Mouse (Mus musculus) heart, postnatal 36 days (tissue): ENCODE measurements around the gene Trim7. TPM values are rescaled to one million over a fixed set of nuclear protein-coding genes. Genes with fewer than 3 reads are reported as not detected.
"Not testable (repeated sequence)": the region's sequence is repeated elsewhere in the genome, so short reads cannot be mapped to it uniquely, and the experiment has no call there.

Experiments
- DNase-seq, 2 experiments: peaks; one replicate each; pipeline ENCODE4 v3.0.0; 2021 to 2022
- intact Hi-C: fragments of 180-260 bp; cut with DNase I; formaldehyde crosslinking; loops from one replicate; pipeline ENCODE4 v1.15.1; 2025
- total RNA-seq, 2 experiments: library from RNA; stranded (reverse); gene quantifications; 2 replicates each; pipeline ENCODE4 v1.2.3; 2021

Trim7 gene
- total RNA-seq, 2 experiments from 2014 or later, result 17.8 to 26.2 TPM

GRCm38 (mm10) chr11:48871817-48872541 lies 46.0 kb downstream of the Trim7 start:
- DNase-seq, result peak; percentile 66 to 71
- intact Hi-C loops, result loop anchor here (2.0 to 5.0 kb wide), 5 partner anchors 213 to 400 kb away; partner anchors contain the start of genes Btnl9 and Zfp62

GRCm38 (mm10) chr11:48872695-48873300 lies 46.9 kb downstream of the Trim7 start:
- no peak for DNase-seq
- intact Hi-C loops, result loop anchor here (2.0 to 5.0 kb wide), 5 partner anchors 212 to 400 kb away; partner anchors contain the start of genes Btnl9 and Zfp62

GRCm38 (mm10) chr11:48873591-48874290 lies 47.8 kb downstream of the Trim7 start:
- no peak for DNase-seq
- intact Hi-C loops, result loop anchor here (1.0 to 5.0 kb wide), 6 partner anchors 211 to 399 kb away; partner anchors contain the start of genes Btnl9 and Zfp62

- peak; percentile 59 to 61 for DNase-seq
- intact Hi-C loops, result loop anchor here (1.0 to 5.0 kb wide), 5 partner anchors 229 to 398 kb away; partner anchors contain the start of genes Btnl9 and Zfp62
Observed at GRCm38 (mm10) chr11:48874465-48874864, 48.5 kb downstream of the Trim7 start.

GRCm38 (mm10) chr11:48875343-48875837 lies 49.5 kb downstream of the Trim7 start:
- intact Hi-C loops, DNase-seq: not testable (repeated sequence)

- DNase-seq, result no peak
- intact Hi-C loops, result no loop called here
Observed at GRCm38 (mm10) chr11:48876680-48877079, 50.7 kb downstream of the Trim7 start.

GRCm38 (mm10) chr11:48898812-48899431 lies 73.0 kb downstream of the Trim7 start:
- no peak for DNase-seq
- intact Hi-C loops, result loop anchor here (5.0 to 10.0 kb wide), 2 partner anchors 148 to 656 kb away; partner anchors contain the start of gene Olfr1380

GRCm38 (mm10) chr11:48900654-48901566 lies 75.0 kb downstream of the Trim7 start:
- DNase-seq, result peak in 1 of 2 experiments; percentile 24
- intact Hi-C loops, result not testable (repeated sequence)

- intact Hi-C loops, DNase-seq: not testable (repeated sequence)
Observed at GRCm38 (mm10) chr11:48901567-48901930, 75.6 kb downstream of the Trim7 start.

Other genes starting within 250 kb of the Trim7 start
- gene Rack1, start 25.8 kb upstream of the Trim7 start, total RNA-seq, result 100 to 1,000 TPM; 385 to 411 TPM
- 10 to 100 TPM; 21.0 to 22.7 TPM for gene Trim41, start 8.8 kb upstream of the Trim7 start, total RNA-seq
- 1 to 10 TPM; 3.5 to 3.9 TPM for gene Gm12184, start 515 bp downstream of the Trim7 start, total RNA-seq
- gene Irgm1, start 45.5 kb downstream of the Trim7 start, total RNA-seq, result 10 to 100 TPM; 12.5 to 13.5 TPM
- gene Gm5431, start 76.1 kb downstream of the Trim7 start, total RNA-seq, result 1 to 10 TPM in 1 of 2 experiments, under 1 TPM in 1; 0.86 to 3.0 TPM
- gene Psme2b, start 120.0 kb downstream of the Trim7 start, total RNA-seq, result 1 to 10 TPM; 3.3 to 5.3 TPM
- gene Olfr56, start 152.7 kb downstream of the Trim7 start, total RNA-seq, result not detected
- gene 9930111J21Rik1, start 153.3 kb downstream of the Trim7 start, total RNA-seq, result 1 to 10 TPM; 5.4 to 6.3 TPM
- gene Gm12185, start 166.1 kb downstream of the Trim7 start, total RNA-seq, result 1 to 10 TPM in 1 of 2 experiments, under 1 TPM in 1; 0.97 to 1.8 TPM
- 1 to 10 TPM; 1.8 to 5.3 TPM for gene Tgtp1, start 168.0 kb downstream of the Trim7 start, total RNA-seq
- gene 9930111J21Rik2, start 225.1 kb downstream of the Trim7 start, total RNA-seq, result 1 to 10 TPM; 6.0 to 8.0 TPM
- gene Tgtp2, start 238.1 kb downstream of the Trim7 start, total RNA-seq, result 1 to 10 TPM in 1 of 2 experiments, under 1 TPM in 1; 0.28 to 3.8 TPM